ENCODE assay signal across 15 mouse cellular contexts in genomic region chr17:21504524-21504923, GRCm38 (mm10). TPM values are rescaled to one million over a fixed set of nuclear protein-coding genes. Genes with fewer than 3 reads are reported as not detected.
DNase-seq lines count a peak whose midpoint lies in the region; ATAC-seq and TF ChIP-seq lines count a peak whose summit lies in the region.
"Had no signal": no experiment of that assay in that cellular context is flagged by ENCODE, and none has a peak within 500 bp of the region (broad histone marks: within the 10 kb centered on the region; RNA-seq: fewer than 3 reads in every experiment).

No protein-coding gene starts in this region.

- DNase-seq in liver, postnatal 0 days = no peak
- DNase-seq in liver (no peak), CH12.LX (ENCODE audit: extremely low read depth) (no peak)
- peak; percentile 9 for DNase-seq in T-cell, adult 2 months (ENCODE audit: low spot score)
- no peak for DNase-seq in hindbrain, postnatal 0 days (ENCODE audit: low spot score)
- no peak for DNase-seq in urinary bladder, postnatal 14 days (ENCODE audit: low spot score)
- DNase-seq: adrenal gland, adult 8-10 months; gastrocnemius, postnatal 25 days; kidney, postnatal 14 days; lung, postnatal 4 days; right cerebral cortex, postnatal 4 days; thymus, postnatal 4 days had no signal

- H3K79me2 ChIP-seq in CH12.LX (replicated peaks; ENCODE audit: control insufficient read depth, extremely low read depth, insufficient read depth, poor library complexity, severe bottlenecking) = no peaks in the 10 kb centered on the region

- in situ Hi-C loops in CH12.LX (cut with MboI; ENCODE audit: low pct_ligation_motif_present, low pct_unique_long_range_greater_than_20kb, low sequenced_read_pairs) = no loop called here

- dilution Hi-C loops in CH12.LX (cut with MboI; ENCODE audit: extremely low pct_ligation_motif_present, extremely low pct_unique_long_range_greater_than_20kb, low sequenced_read_pairs) = no loop called here

- no peak overlapping the region for H3K27ac ChIP-seq in liver, postnatal 0 days (ENCODE audit: low read depth)
- H3K27ac ChIP-seq in CH12.LX (ENCODE audit: insufficient read depth, low read depth) = no peak overlapping the region
- no peak overlapping the region for H3K27ac ChIP-seq in hindbrain, postnatal 0 days
- H3K27ac ChIP-seq: heart, embryonic 15.5 days had no signal

- WGBS in liver, postnatal 0 days (ENCODE audit: insufficient replicate concordance) = 95% methylated on average over 1 of the region's 1 CpGs
- WGBS in hindbrain, postnatal 0 days = 95% methylated on average over 1 of the region's 1 CpGs

- TF ChIP-seq EP300 in liver, postnatal 0 days (IDR thresholded peaks at IDR 0.05; ENCODE audit: low read depth) = no peak
- TF ChIP-seq EP300 in CH12.LX (IDR thresholded peaks at IDR 0.05; ENCODE audit: low read length) = no peak

- no peak overlapping the region for H3K4me3 ChIP-seq in liver, postnatal 0 days (ENCODE audit: low read depth, low read length)
- no peak overlapping the region for H3K4me3 ChIP-seq in CH12.LX (replicated peaks in 1 of 3; ENCODE audit: low read depth in 2 of 3, low read length in 2 of 3, poor library complexity in 1 of 3)
- no peak overlapping the region for H3K4me3 ChIP-seq in hindbrain, postnatal 0 days (ENCODE audit: low read length)
- H3K4me3 ChIP-seq: heart, embryonic 15.5 days had no signal

- no peak overlapping the region for H3K4me2 ChIP-seq in liver, postnatal 0 days (ENCODE audit: low read depth, low read length)
- no peak overlapping the region for H3K4me2 ChIP-seq in CH12.LX (ENCODE audit: insufficient read depth, low read depth, poor library complexity, severe bottlenecking)
- H3K4me2 ChIP-seq in hindbrain, postnatal 0 days (ENCODE audit: low read depth, low read length) = no peak overlapping the region
- H3K4me2 ChIP-seq: heart, embryonic 15.5 days had no signal

- no peaks in the 10 kb centered on the region for H3K9me3 ChIP-seq in liver, postnatal 0 days (ENCODE audit: low read length)
- H3K9me3 ChIP-seq in CH12.LX (replicated peaks; ENCODE audit: low read length) = no peaks in the 10 kb centered on the region
- no peaks in the 10 kb centered on the region for H3K9me3 ChIP-seq in hindbrain, postnatal 0 days (ENCODE audit: low read length)
- H3K9me3 ChIP-seq: heart, embryonic 15.5 days had no signal

- TF ChIP-seq RAD21 in CH12.LX (IDR thresholded peaks at IDR 0.05; ENCODE audit: low read depth, low read length) = peak; percentile 47

- peaks cover 30% of the 10 kb centered on the region for H3K36me3 ChIP-seq in liver, postnatal 0 days (replicated peaks; ENCODE audit: insufficient read depth, low read length)
- H3K36me3 ChIP-seq in CH12.LX (replicated peaks in 1 of 2; ENCODE audit: control insufficient read depth in 1 of 2, insufficient read depth in 1 of 2, low read length in 1 of 2) = peaks cover 28 to 42% of the 10 kb centered on the region in 2 experiments
- peaks cover 14% of the 10 kb centered on the region for H3K36me3 ChIP-seq in hindbrain, postnatal 0 days (ENCODE audit: insufficient read depth, low read length)

- no peak overlapping the region for H3K9ac ChIP-seq in liver, postnatal 0 days (replicated peaks)
- H3K9ac ChIP-seq in CH12.LX (ENCODE audit: insufficient read depth, low read depth) = no peak overlapping the region
- no peak overlapping the region for H3K9ac ChIP-seq in hindbrain, postnatal 0 days (replicated peaks; ENCODE audit: low read length)
- H3K9ac ChIP-seq: heart, embryonic 15.5 days had no signal

- H3K4me1 ChIP-seq in liver, postnatal 0 days (ENCODE audit: insufficient read depth) = no peaks in the 10 kb centered on the region
- no peaks in the 10 kb centered on the region for H3K4me1 ChIP-seq in CH12.LX (ENCODE audit: control insufficient read depth in 1 of 2, insufficient read depth in 2 of 2)
- H3K4me1 ChIP-seq in hindbrain, postnatal 0 days (ENCODE audit: insufficient read depth, low read length) = no peaks in the 10 kb centered on the region
- H3K4me1 ChIP-seq: heart, embryonic 15.5 days had no signal

- peak; percentile 45 for TF ChIP-seq CTCF in liver, postnatal 0 days (IDR thresholded peaks at IDR 0.05; ENCODE audit: low read depth)
- peak in 1 of 2 experiments; percentile 57; a peak in 2 of 4 replicates for TF ChIP-seq CTCF in CH12.LX (conservative IDR thresholded peaks at IDR 0.05 in 1 of 2, IDR thresholded peaks at IDR 0.05 in 1 of 2; ENCODE audit: low read depth in 2 of 2, low read length in 2 of 2)
- TF ChIP-seq CTCF in hindbrain, postnatal 0 days (IDR thresholded peaks at IDR 0.05; ENCODE audit: low read depth) = no peak

- H3K27me3 ChIP-seq in liver, postnatal 0 days (ENCODE audit: insufficient read depth, low read length) = no peaks in the 10 kb centered on the region
- H3K27me3 ChIP-seq in CH12.LX (replicated peaks) = no peaks in the 10 kb centered on the region
- no peaks in the 10 kb centered on the region for H3K27me3 ChIP-seq in hindbrain, postnatal 0 days (ENCODE audit: insufficient read depth, low read length)
- H3K27me3 ChIP-seq: heart, embryonic 15.5 days had no signal

- TF ChIP-seq POLR2A in CH12.LX (IDR thresholded peaks at IDR 0.05; ENCODE audit: low read depth, low read length) = no peak

- ATAC-seq in liver, postnatal 0 days = no peak
- ATAC-seq in neutrophil, adult 5-6 weeks (ENCODE audit: extremely low read depth, insufficient number of reproducible peaks, low FRiP score, poor library complexity, severe bottlenecking) = peak; percentile 51; the same call in 1 of the 2 replicates
- no peak for ATAC-seq in hindbrain, postnatal 0 days
- ATAC-seq: forebrain, embryonic 16.5 days had no signal

TF ChIP-seq in CH12.LX, 34 proteins besides CTCF, POLR2A, EP300 and RAD21:
- TF ChIP-seq MAZ (IDR thresholded peaks at IDR 0.05; ENCODE audit: low read depth, low read length) = no peak
- TF ChIP-seq SMC3 (IDR thresholded peaks at IDR 0.05; ENCODE audit: low read depth, low read length) = peak; percentile 45
TF ChIP-seq in CH12.LX: peak in this region for 1.

RNA-seq across cellular contexts. Expression of gene Zfp53, which starts 15.7 kb away (rescaled TPM):
- 2.7 and 3.5 TPM in 2 replicates for polyA plus RNA-seq in liver, postnatal 0 days (2015; fragmentation: Nextera tagmentation; extraction: Ambion mirVana)
- 4.7 and 5.4 TPM in 2 replicates for total RNA-seq in CH12.LX (2012; rRNA removed)
- total RNA-seq in CH12.LX (2014; rRNA removed) = 8.4 and 9.6 TPM in 2 replicates
- 2.4 and 3.7 TPM in 2 replicates for polyA plus RNA-seq in CH12.LX (2012; ENCODE audit: insufficient read length, low read depth)
- total RNA-seq in neutrophil, adult 5-6 weeks (2017) = 38.8 and 40.4 TPM in 2 replicates
- total RNA-seq in hindbrain, postnatal 0 days (2014; rRNA removed) = 3.1 and 3.4 TPM in 2 replicates
- polyA plus RNA-seq in hindbrain, postnatal 0 days (2015; fragmentation: Nextera tagmentation; extraction: Ambion mirVana) = 7.8 and 7.9 TPM in 2 replicates

RNA-seq across cellular contexts. Expression of gene Zfp52, which starts 30.8 kb away (rescaled TPM):
- polyA plus RNA-seq in liver, postnatal 0 days (2015; fragmentation: Nextera tagmentation; extraction: Ambion mirVana) = 0.85 and 1.2 TPM in 2 replicates
- total RNA-seq in CH12.LX (2012; rRNA removed) (8.6 and 9.6 TPM in 2 replicates), CH12.LX (2014; rRNA removed) (15.4 and 16.3 TPM in 2 replicates)
- 5.9 and 6.4 TPM in 2 replicates for polyA plus RNA-seq in CH12.LX (2012; ENCODE audit: insufficient read length, low read depth)
- 26.4 and 31.0 TPM in 2 replicates for total RNA-seq in neutrophil, adult 5-6 weeks (2017)
- total RNA-seq in hindbrain, postnatal 0 days (2014; rRNA removed) = 2.0 and 2.1 TPM in 2 replicates
- polyA plus RNA-seq in hindbrain, postnatal 0 days (2015; fragmentation: Nextera tagmentation; extraction: Ambion mirVana) = 2.1 and 2.3 TPM in 2 replicates

RNA-seq across cellular contexts. Expression of gene Zfp51, which starts 54.4 kb away (rescaled TPM):
- 3.1 and 4.7 TPM in 2 replicates for polyA plus RNA-seq in liver, postnatal 0 days (2015; fragmentation: Nextera tagmentation; extraction: Ambion mirVana)
- 6.1 and 6.8 TPM in 2 replicates for total RNA-seq in CH12.LX (2012; rRNA removed)
- total RNA-seq in CH12.LX (2014; rRNA removed) = 16.7 and 18.1 TPM in 2 replicates
- 4.5 TPM in 2 replicates for polyA plus RNA-seq in CH12.LX (2012; ENCODE audit: insufficient read length, low read depth)
- total RNA-seq in neutrophil, adult 5-6 weeks (2017) = 19.9 and 22.0 TPM in 2 replicates
- 2.9 and 3.2 TPM in 2 replicates for total RNA-seq in hindbrain, postnatal 0 days (2014; rRNA removed)
- 5.6 TPM in 2 replicates for polyA plus RNA-seq in hindbrain, postnatal 0 days (2015; fragmentation: Nextera tagmentation; extraction: Ambion mirVana)
